Mouse (Mus musculus) urinary bladder, adult 18-20 months (tissue): ENCODE data around the gene Rhbg.
A peak's percentile ranks its signal among the peaks of the same experiment; 100 is the strongest.
"Not testable (repeated sequence)": the region's sequence is repeated elsewhere in the genome, so short reads cannot be mapped to it uniquely, and the experiment has no call there.

Experiments used
- DNase-seq, 2 experiments: peaks; one replicate each; pipeline ENCODE4 v3.0.0; 2022; ENCODE audit warnings: low spot score in 2 of 2, mixed read lengths in 2 of 2

The Rhbg gene

GRCm38 (mm10) chr3:88254268-88254926 lies at the start of gene Rhbg:
TSS of gene Rhbg (minus strand) at chr3:88254709.
- peak; percentile 67 to 84 for DNase-seq

GRCm38 (mm10) chr3:88299172-88299571 lies 44.7 kb upstream of the Rhbg start:
- DNase-seq, result no peak

- no peak for DNase-seq
Measured at GRCm38 (mm10) chr3:88297321-88297851, 42.9 kb upstream of the Rhbg start.

GRCm38 (mm10) chr3:88296561-88297318 lies 42.2 kb upstream of the Rhbg start, which contains the start of the genes Tsacc and Cct3:
TSS of gene Tsacc (minus strand) at chr3:88296999.
TSS of gene Cct3 (plus strand) at chr3:88297116.
- peak; percentile 83 to 94 for DNase-seq

GRCm38 (mm10) chr3:88296110-88296560 lies 41.6 kb upstream of the Rhbg start:
- DNase-seq, result no peak

- not testable (repeated sequence) for DNase-seq
Measured at GRCm38 (mm10) chr3:88295272-88295671, 40.8 kb upstream of the Rhbg start.

GRCm38 (mm10) chr3:88291970-88292369 lies 37.5 kb upstream of the Rhbg start:
- DNase-seq, result no peak

GRCm38 (mm10) chr3:88288133-88288713 lies 33.7 kb upstream of the Rhbg start:
- not testable (repeated sequence) for DNase-seq

GRCm38 (mm10) chr3:88287110-88287509 lies 32.6 kb upstream of the Rhbg start, which contains the start of gene Gm38392:
TSS of gene Gm38392 (minus strand) at chr3:88287210.
- DNase-seq, result no peak

- DNase-seq, result not testable (repeated sequence)
Measured at GRCm38 (mm10) chr3:88285565-88285895, 31.0 kb upstream of the Rhbg start.

- DNase-seq, result not testable (repeated sequence)
Measured at GRCm38 (mm10) chr3:88284815-88285564, 30.5 kb upstream of the Rhbg start.

- DNase-seq, result not testable (repeated sequence)
Measured at GRCm38 (mm10) chr3:88281141-88281916, 26.8 kb upstream of the Rhbg start.

- DNase-seq, result no peak
Measured at GRCm38 (mm10) chr3:88280035-88280434, 25.5 kb upstream of the Rhbg start.

GRCm38 (mm10) chr3:88276529-88277143 lies 22.1 kb upstream of the Rhbg start:
- peak in 1 of 2 experiments; percentile 28 for DNase-seq

GRCm38 (mm10) chr3:88276121-88276520 lies 21.6 kb upstream of the Rhbg start:
- no peak for DNase-seq

- DNase-seq, result no peak
Measured at GRCm38 (mm10) chr3:88274002-88274401, 19.5 kb upstream of the Rhbg start.

GRCm38 (mm10) chr3:88271859-88272258 lies 17.4 kb upstream of the Rhbg start:
- no peak for DNase-seq

GRCm38 (mm10) chr3:88271298-88271697 lies 16.8 kb upstream of the Rhbg start:
- not testable (repeated sequence) for DNase-seq

GRCm38 (mm10) chr3:88268991-88269390 lies 14.5 kb upstream of the Rhbg start:
- no peak for DNase-seq

GRCm38 (mm10) chr3:88268014-88268413 lies 13.5 kb upstream of the Rhbg start:
- not testable (repeated sequence) for DNase-seq
